Mouse (Mus musculus): ENCODE data around the gene Gm17545. TPM values are rescaled to one million over a fixed set of nuclear protein-coding genes. Genes with fewer than 3 reads are reported as not detected.

The Gm17545 gene
- polyA plus RNA-seq, 1 experiment from 2014 or later = not detected

Other genes with a start within 250 kb of the Gm17545 start
- 23.8 and 24.5 TPM in 2 replicates for gene Zfp809, start 228.6 kb upstream of the Gm17545 start, polyA plus RNA-seq (2014; fragmentation: Nextera tagmentation; extraction: Ambion mirVana)
- 5.8 and 5.9 TPM in 2 replicates for gene Zfp599, start 194.4 kb upstream of the Gm17545 start, polyA plus RNA-seq (2014; fragmentation: Nextera tagmentation; extraction: Ambion mirVana)
- 19.0 and 19.4 TPM in 2 replicates for gene Zfp810, start 146.6 kb upstream of the Gm17545 start, polyA plus RNA-seq (2014; fragmentation: Nextera tagmentation; extraction: Ambion mirVana)
- gene Anln, start 65.1 kb upstream of the Gm17545 start, polyA plus RNA-seq (2014; fragmentation: Nextera tagmentation; extraction: Ambion mirVana) = 55.7 and 61.4 TPM in 2 replicates
- gene 9530077C05Rik, start 42.8 kb upstream of the Gm17545 start, polyA plus RNA-seq (2014; fragmentation: Nextera tagmentation; extraction: Ambion mirVana) = 5.3 and 5.9 TPM in 2 replicates
- 82.2 and 84.3 TPM in 2 replicates for gene Rp9, start 15.5 kb downstream of the Gm17545 start, polyA plus RNA-seq (2014; fragmentation: Nextera tagmentation; extraction: Ambion mirVana)
- 14.2 and 18.6 TPM in 2 replicates for gene Bbs9, start 21.4 kb downstream of the Gm17545 start, polyA plus RNA-seq (2014; fragmentation: Nextera tagmentation; extraction: Ambion mirVana)